ENCODE assay signal across 9 mouse cellular contexts in the genomic region with DNA sequence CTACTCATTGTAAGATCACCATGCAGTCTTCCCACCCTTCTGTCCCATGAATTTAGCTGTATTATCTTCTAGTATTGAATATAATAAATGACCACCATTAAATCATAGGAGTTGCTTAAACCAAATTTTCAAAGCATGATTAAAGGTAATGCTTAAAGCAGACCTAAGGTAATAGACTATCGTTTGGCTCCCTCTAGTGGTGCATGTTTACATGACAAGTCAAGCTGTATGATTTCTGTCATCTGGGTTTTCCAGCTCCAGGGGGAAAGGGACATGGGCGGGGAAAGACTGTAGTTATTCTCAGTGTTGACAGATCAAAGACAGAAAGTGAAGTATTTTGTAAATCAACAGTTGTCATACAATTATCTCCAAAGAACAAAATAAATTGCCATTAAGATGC.
DNase-seq lines count a peak whose midpoint lies in the region; ATAC-seq and TF ChIP-seq lines count a peak whose summit lies in the region.
"Had no signal": no experiment of that assay in that cellular context is flagged by ENCODE, and none has a peak within 500 bp of the region (broad histone marks: within the 10 kb centered on the region; RNA-seq: fewer than 3 reads in every experiment).

No protein-coding gene starts in this region.

- H3K4me3 ChIP-seq in E14TG2a.4 (replicated peaks; ENCODE audit: low read length): no peak overlapping the region
- H3K4me3 ChIP-seq in lung, embryonic 16.5 days (ENCODE audit: low read length): no peak overlapping the region
- H3K4me3 ChIP-seq: stomach, embryonic 15.5 days had no signal

- DNase-seq in adrenal gland, postnatal 10 days: peak; percentile 83
- DNase-seq in embryo, embryonic 11.5 days (ENCODE audit: low read depth, low spot score): peak; percentile 73
- peak; percentile 82 to 92 for DNase-seq in heart, postnatal 10 days
- DNase-seq in kidney, postnatal 36 days: peak; percentile 68 to 83
- peak; percentile 96 for DNase-seq in retina, embryonic 14.5 days (ENCODE audit: low spot score)

- H3K4me2 ChIP-seq in lung, embryonic 16.5 days (ENCODE audit: low read depth, low read length): no peak overlapping the region
- H3K4me2 ChIP-seq: stomach, embryonic 15.5 days had no signal

- no peak overlapping the region for H3K27ac ChIP-seq in lung, embryonic 16.5 days (ENCODE audit: low read length)
- H3K27ac ChIP-seq: stomach, embryonic 15.5 days had no signal

- TF ChIP-seq CTCF in E14TG2a.4 (conservative IDR thresholded peaks at IDR 0.05; ENCODE audit: low read length): peak; percentile 53

- no peaks in the 10 kb centered on the region for H3K27me3 ChIP-seq in E14TG2a.4 (ENCODE audit: insufficient read depth, low read length)
- H3K27me3 ChIP-seq in lung, embryonic 16.5 days (ENCODE audit: control insufficient read depth, insufficient read depth, low read depth, low read length): no peaks in the 10 kb centered on the region
- H3K27me3 ChIP-seq: stomach, embryonic 15.5 days had no signal

- H3K9ac ChIP-seq in lung, embryonic 16.5 days (ENCODE audit: low read length): no peak overlapping the region
- H3K9ac ChIP-seq: stomach, embryonic 15.5 days had no signal

- 2% methylated on average over 2 of the region's 2 CpGs for WGBS in lung, embryonic 16.5 days

- H3K36me3 ChIP-seq in E14TG2a.4 (ENCODE audit: insufficient read depth, low read length): no peaks in the 10 kb centered on the region
- H3K36me3 ChIP-seq in lung, embryonic 16.5 days (ENCODE audit: control insufficient read depth, insufficient read depth, low read length): no peaks in the 10 kb centered on the region
- H3K36me3 ChIP-seq: stomach, embryonic 15.5 days had no signal

- H3K9me3 ChIP-seq in E14TG2a.4 (ENCODE audit: low read length): no peaks in the 10 kb centered on the region
- H3K9me3 ChIP-seq in lung, embryonic 16.5 days (ENCODE audit: control insufficient read depth, low read length): no peaks in the 10 kb centered on the region
- H3K9me3 ChIP-seq: stomach, embryonic 15.5 days had no signal

- H3K4me1 ChIP-seq in E14TG2a.4 (replicated peaks; ENCODE audit: low read depth, low read length): no peaks in the 10 kb centered on the region
- H3K4me1 ChIP-seq in lung, embryonic 16.5 days (replicated peaks; ENCODE audit: control insufficient read depth, insufficient read depth, low read length): no peaks in the 10 kb centered on the region
- H3K4me1 ChIP-seq: stomach, embryonic 15.5 days had no signal

- peak; percentile 62; the same call in 1 of the 2 replicates for ATAC-seq in lung, embryonic 16.5 days (ENCODE audit: low read depth)
- no peak for ATAC-seq in erythroid progenitor cell, adult 5-6 weeks (replicated peaks; ENCODE audit: low FRiP score, poor library complexity, severe bottlenecking)

- intact Hi-C loops in heart, postnatal 10 days (cut with DNase I): loop anchor here (1.0 to 2.0 kb wide), 3 partner anchors 151 to 320 kb away; a partner anchor contains a TSS
